Mouse (Mus musculus): ENCODE measurements around the gene Olfr1062. TPM values are rescaled to one million over a fixed set of nuclear protein-coding genes. Genes with fewer than 3 reads are reported as not detected.

Olfr1062 gene
- polyA plus RNA-seq, 1 experiment from 2014 or later: not detected

Other genes with a start within 250 kb of the Olfr1062 start
- not detected in 2 replicates for gene Olfr1044, start 248.9 kb downstream of the Olfr1062 start, polyA plus RNA-seq (2016; fragmentation: Nextera tagmentation; extraction: Ambion mirVana)
- gene Olfr52, start 241.1 kb downstream of the Olfr1062 start, polyA plus RNA-seq (2016; fragmentation: Nextera tagmentation; extraction: Ambion mirVana): not detected in 2 replicates
- not detected in 2 replicates for gene Olfr1045, start 223.7 kb downstream of the Olfr1062 start, polyA plus RNA-seq (2016; fragmentation: Nextera tagmentation; extraction: Ambion mirVana)
- not detected in 2 replicates for gene Olfr1046, start 207.4 kb downstream of the Olfr1062 start, polyA plus RNA-seq (2016; fragmentation: Nextera tagmentation; extraction: Ambion mirVana)
- gene Olfr1047, start 195.3 kb downstream of the Olfr1062 start, polyA plus RNA-seq (2016; fragmentation: Nextera tagmentation; extraction: Ambion mirVana): not detected in 2 replicates
- gene Olfr1048, start 186.5 kb downstream of the Olfr1062 start, polyA plus RNA-seq (2016; fragmentation: Nextera tagmentation; extraction: Ambion mirVana): not detected in 2 replicates
- gene Olfr1049, start 168.4 kb downstream of the Olfr1062 start, polyA plus RNA-seq (2016; fragmentation: Nextera tagmentation; extraction: Ambion mirVana): not detected in 2 replicates
- not detected in 2 replicates for gene Olfr1051, start 147.7 kb downstream of the Olfr1062 start, polyA plus RNA-seq (2016; fragmentation: Nextera tagmentation; extraction: Ambion mirVana)
- gene Olfr1052, start 134.3 kb downstream of the Olfr1062 start, polyA plus RNA-seq (2016; fragmentation: Nextera tagmentation; extraction: Ambion mirVana): not detected in 2 replicates
- gene Olfr1053, start 111.5 kb downstream of the Olfr1062 start, polyA plus RNA-seq (2016; fragmentation: Nextera tagmentation; extraction: Ambion mirVana): not detected in 2 replicates
- gene Olfr1054, start 91.3 kb downstream of the Olfr1062 start, polyA plus RNA-seq (2016; fragmentation: Nextera tagmentation; extraction: Ambion mirVana): not detected in 2 replicates
- gene Olfr1055, start 76.5 kb downstream of the Olfr1062 start, polyA plus RNA-seq (2016; fragmentation: Nextera tagmentation; extraction: Ambion mirVana): not detected in 2 replicates
- gene Olfr1056, start 64.3 kb downstream of the Olfr1062 start, polyA plus RNA-seq (2016; fragmentation: Nextera tagmentation; extraction: Ambion mirVana): not detected in 2 replicates
- not detected in 2 replicates for gene Olfr1057, start 48.4 kb downstream of the Olfr1062 start, polyA plus RNA-seq (2016; fragmentation: Nextera tagmentation; extraction: Ambion mirVana)
- not detected in 2 replicates for gene Olfr1058, start 38.2 kb downstream of the Olfr1062 start, polyA plus RNA-seq (2016; fragmentation: Nextera tagmentation; extraction: Ambion mirVana)
- not detected in 2 replicates for gene Olfr1061, start 12.7 kb downstream of the Olfr1062 start, polyA plus RNA-seq (2016; fragmentation: Nextera tagmentation; extraction: Ambion mirVana)
- gene Olfr1065, start 23.8 kb upstream of the Olfr1062 start, polyA plus RNA-seq (2016; fragmentation: Nextera tagmentation; extraction: Ambion mirVana): not detected in 2 replicates
- gene Olfr1066, start 29.5 kb upstream of the Olfr1062 start, polyA plus RNA-seq (2016; fragmentation: Nextera tagmentation; extraction: Ambion mirVana): not detected in 2 replicates
- not detected in 2 replicates for gene Olfr228, start 60.6 kb upstream of the Olfr1062 start, polyA plus RNA-seq (2016; fragmentation: Nextera tagmentation; extraction: Ambion mirVana)
- not detected in 2 replicates for gene Olfr1076, start 81.7 kb upstream of the Olfr1062 start, polyA plus RNA-seq (2016; fragmentation: Nextera tagmentation; extraction: Ambion mirVana)
- not detected in 2 replicates for gene Olfr1079, start 115.7 kb upstream of the Olfr1062 start, polyA plus RNA-seq (2016; fragmentation: Nextera tagmentation; extraction: Ambion mirVana)
- not detected in 2 replicates for gene Olfr1080, start 131.5 kb upstream of the Olfr1062 start, polyA plus RNA-seq (2016; fragmentation: Nextera tagmentation; extraction: Ambion mirVana)
- gene Olfr1082, start 172.2 kb upstream of the Olfr1062 start, polyA plus RNA-seq (2016; fragmentation: Nextera tagmentation; extraction: Ambion mirVana): not detected in 2 replicates
- gene Olfr1084, start 213.0 kb upstream of the Olfr1062 start, polyA plus RNA-seq (2016; fragmentation: Nextera tagmentation; extraction: Ambion mirVana): not detected in 2 replicates
- not detected in 2 replicates for gene Olfr1085, start 235.3 kb upstream of the Olfr1062 start, polyA plus RNA-seq (2016; fragmentation: Nextera tagmentation; extraction: Ambion mirVana)

Data from forebrain, embryonic 10.5 days (tissue).